Mouse (Mus musculus) hindbrain, embryonic 15.5 days (tissue): ENCODE results near the gene Mex3d. TPM values are rescaled to one million over a fixed set of nuclear protein-coding genes. Genes with fewer than 3 reads are reported as not detected.
A peak's percentile ranks its signal among the peaks of the same experiment; 100 is the strongest.

Experiments
- ATAC-seq: fragments of 200-750 bp; cut with Nextera tagmentation; 2 replicates; pipeline ENCODE4 v1.8.0; 2017; ENCODE audit warnings: low read depth, moderate number of reproducible peaks, moderate TSS enrichment; ENCODE audit not compliant: low FRiP score
- H3K27ac ChIP-seq: fragments of 300-500 bp; sonication (generic); replicated peaks from 2 replicates; pipeline ENCODE4 v1.5.1; 2015; ENCODE audit warnings: mild to moderate bottlenecking, inconsistent platforms
- H3K27me3 ChIP-seq: fragments of 300-500 bp; sonication (generic); 2 replicates; pipeline ENCODE4 v1.6.1; 2015; ENCODE audit warnings: control low read depth, inconsistent platforms
- H3K36me3 ChIP-seq: fragments of 300-500 bp; sonication (generic); 2 replicates; pipeline ENCODE4 v1.6.1; 2015; ENCODE audit warnings: control low read depth, inconsistent platforms
- H3K4me1 ChIP-seq: fragments of 300-500 bp; sonication (generic); replicated peaks from 2 replicates; pipeline ENCODE4 v1.6.1; 2015; ENCODE audit warnings: control low read depth, inconsistent platforms
- H3K4me2 ChIP-seq: fragments of 300-500 bp; sonication (generic); 2 replicates; pipeline ENCODE4 v1.6.1; 2015; ENCODE audit warnings: moderate library complexity, mild to moderate bottlenecking, inconsistent platforms
- H3K4me3 ChIP-seq: fragments of 300-500 bp; sonication (generic); 2 replicates; pipeline ENCODE4 v1.5.1; 2015; ENCODE audit warnings: mild to moderate bottlenecking, inconsistent platforms
- H3K9ac ChIP-seq: fragments of 300-500 bp; sonication (generic); 2 replicates; pipeline ENCODE4 v1.6.1; 2015; ENCODE audit warnings: inconsistent platforms
- H3K9me3 ChIP-seq: fragments of 300-500 bp; sonication (generic); 2 replicates; pipeline ENCODE4 v1.6.1; 2016; ENCODE audit warnings: control low read depth, inconsistent platforms
- whole genome bisulfite sequencing: fragments of 180-500 bp; shearing (Covaris S2); methylation state at CpG from one replicate; pipeline ENCODE4 v1.1.7; 2015; 5-methylcytosine and 5-hydroxymethylcytosine counted together
- polyA plus RNA-seq: library from polyadenylated mRNA; unstranded; fragments of >200 nt; fragmentation: Nextera tagmentation; extraction: Ambion mirVana; gene quantifications from 2 replicates; pipeline ENCODE4 v1.2.1, GENCODE M21; 2015

Mex3d gene
- polyA plus RNA-seq, 1 experiment from 2014 or later, result 18.9 TPM

GRCm38 (mm10) chr10:80382641-80383365 lies 4.7 kb downstream of the Mex3d start:
- H3K4me1 ChIP-seq, result peaks cover 36% of the 10 kb centered on the region
- ATAC-seq, result no peak
- peak overlapping the region; percentile 94 for H3K4me3 ChIP-seq
- peak overlapping the region; percentile 89 for H3K4me2 ChIP-seq
- H3K9ac ChIP-seq, result 0 out of 2 replicates have a peak overlapping the region, but pooled peaks have one; percentile 13
- H3K9me3 ChIP-seq, result no peaks in the 10 kb centered on the region
- no peaks in the 10 kb centered on the region for H3K27me3 ChIP-seq
- H3K27ac ChIP-seq, result no peak overlapping the region
- 75% methylated on average over 7 of the region's 7 CpGs for WGBS
- H3K36me3 ChIP-seq, result peaks cover 42% of the 10 kb centered on the region

- no peak overlapping the region for H3K27ac ChIP-seq
- H3K4me1 ChIP-seq, result peaks cover 6% of the 10 kb centered on the region
- H3K36me3 ChIP-seq, result peaks cover 33% of the 10 kb centered on the region
- H3K4me2 ChIP-seq, result no peak overlapping the region
- H3K4me3 ChIP-seq, result no peak overlapping the region
- no peaks in the 10 kb centered on the region for H3K27me3 ChIP-seq
- WGBS, result 57% methylated on average over 10 of the region's 10 CpGs
- no peak for ATAC-seq
- H3K9ac ChIP-seq, result no peak overlapping the region
- H3K9me3 ChIP-seq, result no peaks in the 10 kb centered on the region
Measured at GRCm38 (mm10) chr10:80377716-80378115, 9.7 kb downstream of the Mex3d start.

GRCm38 (mm10) chr10:80376160-80376559 lies 11.3 kb downstream of the Mex3d start:
- H3K36me3 ChIP-seq, result peaks cover 19% of the 10 kb centered on the region
- WGBS, result 1% methylated on average over 7 of the region's 7 CpGs
- ATAC-seq, result no peak

GRCm38 (mm10) chr10:80374063-80374462 lies 13.4 kb downstream of the Mex3d start:
- H3K9ac ChIP-seq, result no peak overlapping the region
- H3K27ac ChIP-seq, result no peak overlapping the region
- no peaks in the 10 kb centered on the region for H3K9me3 ChIP-seq
- 21% methylated on average over 6 of the region's 6 CpGs for WGBS
- no peak for ATAC-seq
- no peaks in the 10 kb centered on the region for H3K27me3 ChIP-seq
- peaks cover 10% of the 10 kb centered on the region for H3K4me1 ChIP-seq
- H3K4me3 ChIP-seq, result no peak overlapping the region
- 0 out of 2 replicates have a peak, but pooled peaks cover 1% of the 10 kb centered on the region for H3K36me3 ChIP-seq
- no peak overlapping the region for H3K4me2 ChIP-seq

More at GRCm38 (mm10) chr10:80376160-80376559, 11.3 kb downstream of the Mex3d start:
- Histone ChIP-seq H3K4me3 (no peak overlapping the region), H3K4me2 (no peak overlapping the region), H3K27ac (no peak overlapping the region), H3K9me3 (no peaks in the 10 kb centered on the region), H3K9ac (no peak overlapping the region), H3K27me3 (no peaks in the 10 kb centered on the region), H3K4me1 (peaks cover 11% of the 10 kb centered on the region)

DNA sequence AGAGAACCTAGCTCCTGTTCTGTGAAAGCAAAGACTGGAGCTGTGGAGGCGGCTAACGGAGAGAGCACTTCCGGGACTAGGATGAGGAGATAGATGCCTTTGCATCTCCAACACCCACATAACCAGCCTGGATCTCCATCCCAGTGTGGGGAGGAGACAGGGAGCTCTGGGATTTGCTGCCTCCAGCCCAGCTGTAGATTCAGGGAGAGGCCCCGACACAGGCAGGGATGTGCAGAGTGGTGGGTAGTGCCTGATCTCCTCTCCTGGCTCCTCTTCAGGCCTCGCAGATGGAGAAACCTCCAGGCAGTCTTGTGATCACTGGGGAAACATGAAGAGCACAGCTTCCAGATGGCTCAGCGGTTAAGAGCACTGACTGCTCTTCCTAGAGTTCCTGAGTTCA lies 14.8 kb downstream of the Mex3d start:
- H3K9ac ChIP-seq, result no peak overlapping the region
- H3K36me3 ChIP-seq, result no peaks in the 10 kb centered on the region
- no peak for ATAC-seq
- 78% methylated on average over 6 of the region's 6 CpGs for WGBS
- H3K27me3 ChIP-seq, result no peaks in the 10 kb centered on the region; the same call in 1 of the 2 replicates
- no peak overlapping the region for H3K4me2 ChIP-seq
- no peaks in the 10 kb centered on the region for H3K9me3 ChIP-seq
- H3K27ac ChIP-seq, result no peak overlapping the region
- no peak overlapping the region for H3K4me3 ChIP-seq
- peaks cover 10% of the 10 kb centered on the region for H3K4me1 ChIP-seq

- Histone ChIP-seq H3K4me1 (peaks cover 10% of the 10 kb centered on the region), H3K27ac (peak overlapping the region; percentile 25; the same call in 1 of the 2 replicates), H3K4me2 (peak overlapping the region; percentile 44), H3K36me3 (no peaks in the 10 kb centered on the region), H3K4me3 (peak overlapping the region; percentile 27; the same call in 1 of the 2 replicates), H3K9ac (no peak overlapping the region), H3K27me3 (no peaks in the 10 kb centered on the region; the same call in 1 of the 2 replicates), H3K9me3 (no peaks in the 10 kb centered on the region)
- WGBS, result 48% methylated on average over 9 of the region's 9 CpGs
- no peak for ATAC-seq
Measured at GRCm38 (mm10) chr10:80371983-80372382, 15.5 kb downstream of the Mex3d start.

GRCm38 (mm10) chr10:80371411-80371966 lies 16.0 kb downstream of the Mex3d start:
- H3K4me1 ChIP-seq, result peaks cover 10% of the 10 kb centered on the region
- H3K27ac ChIP-seq, result peak overlapping the region; percentile 25; the same call in 1 of the 2 replicates
- H3K9me3 ChIP-seq, result no peaks in the 10 kb centered on the region
- WGBS, result 4% methylated on average over 12 of the region's 12 CpGs
- no peak overlapping the region for H3K9ac ChIP-seq
- peak; percentile 90 for ATAC-seq
- H3K4me3 ChIP-seq, result peak overlapping the region; percentile 27
- H3K4me2 ChIP-seq, result peak overlapping the region; percentile 44
- no peaks in the 10 kb centered on the region for H3K36me3 ChIP-seq
- no peaks in the 10 kb centered on the region; the same call in 1 of the 2 replicates for H3K27me3 ChIP-seq

- H3K9ac ChIP-seq, result no peak overlapping the region
- H3K4me3 ChIP-seq, result no peak overlapping the region
- WGBS, result 80% methylated on average over 21 of the region's 21 CpGs
- peaks cover under 1% of the 10 kb centered on the region; the same call in 1 of the 2 replicates for H3K27me3 ChIP-seq
- H3K4me2 ChIP-seq, result no peak overlapping the region
- H3K27ac ChIP-seq, result no peak overlapping the region
- no peaks in the 10 kb centered on the region for H3K9me3 ChIP-seq
- ATAC-seq, result no peak
- no peaks in the 10 kb centered on the region for H3K36me3 ChIP-seq
- H3K4me1 ChIP-seq, result peaks cover 10% of the 10 kb centered on the region
Measured at GRCm38 (mm10) chr10:80369995-80370747, 17.3 kb downstream of the Mex3d start.

DNA sequence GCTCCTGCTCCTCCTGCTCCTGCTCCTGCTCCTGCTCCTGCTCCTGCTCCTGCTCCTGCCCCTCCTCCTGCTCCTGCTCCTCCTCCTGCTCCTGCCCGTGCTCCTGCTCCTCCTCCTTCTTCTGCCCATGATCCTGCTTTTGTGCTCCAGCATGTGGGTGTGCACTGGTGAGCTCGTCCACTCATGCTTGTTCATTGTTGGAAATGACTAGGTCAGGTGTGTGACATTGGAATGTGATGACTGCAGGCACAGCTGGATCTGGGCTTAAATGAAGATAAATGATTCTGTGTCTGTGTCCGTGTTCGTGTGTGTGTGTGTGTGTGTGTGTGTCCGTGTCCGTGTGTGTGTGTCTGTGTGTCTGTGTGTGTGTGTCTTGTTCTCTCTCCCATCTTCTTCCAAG lies 19.1 kb downstream of the Mex3d start:
- no peaks in the 10 kb centered on the region for H3K9me3 ChIP-seq
- H3K4me2 ChIP-seq, result no peak overlapping the region
- ATAC-seq, result no peak
- peaks cover 15% of the 10 kb centered on the region for H3K4me1 ChIP-seq
- H3K4me3 ChIP-seq, result no peak overlapping the region
- H3K27ac ChIP-seq, result no peak overlapping the region
- H3K36me3 ChIP-seq, result no peaks in the 10 kb centered on the region
- H3K9ac ChIP-seq, result no peak overlapping the region
- peaks cover 3% of the 10 kb centered on the region; the same call in 1 of the 2 replicates for H3K27me3 ChIP-seq
- WGBS, result 88% methylated on average over 6 of the region's 6 CpGs

GRCm38 (mm10) chr10:80367954-80368353 lies 19.5 kb downstream of the Mex3d start:
- Histone ChIP-seq H3K4me2 (no peak overlapping the region), H3K27ac (no peak overlapping the region), H3K36me3 (no peaks in the 10 kb centered on the region), H3K4me1 (peaks cover 15% of the 10 kb centered on the region), H3K9me3 (no peaks in the 10 kb centered on the region), H3K27me3 (peaks cover 3% of the 10 kb centered on the region; the same call in 1 of the 2 replicates), H3K9ac (no peak overlapping the region), H3K4me3 (no peak overlapping the region)
- WGBS, result 63% methylated on average over 5 of the region's 5 CpGs
- no peak for ATAC-seq

GRCm38 (mm10) chr10:80365736-80366135 lies 21.7 kb downstream of the Mex3d start:
- 76% methylated on average over 6 of the region's 6 CpGs for WGBS
- H3K27me3 ChIP-seq, result peaks cover 3% of the 10 kb centered on the region; the same call in 1 of the 2 replicates

More at GRCm38 (mm10) chr10:80365736-80366135, 21.7 kb downstream of the Mex3d start:
- Histone ChIP-seq H3K4me2 (no peak overlapping the region), H3K4me1 (0 out of 2 replicates have a peak, but pooled peaks cover 5% of the 10 kb centered on the region), H3K27ac (no peak overlapping the region), H3K9ac (no peak overlapping the region), H3K36me3 (no peaks in the 10 kb centered on the region), H3K4me3 (no peak overlapping the region), H3K9me3 (no peaks in the 10 kb centered on the region)
- no peak for ATAC-seq
